ENCODE assay signal across 23 mouse cellular contexts in the genomic region with DNA sequence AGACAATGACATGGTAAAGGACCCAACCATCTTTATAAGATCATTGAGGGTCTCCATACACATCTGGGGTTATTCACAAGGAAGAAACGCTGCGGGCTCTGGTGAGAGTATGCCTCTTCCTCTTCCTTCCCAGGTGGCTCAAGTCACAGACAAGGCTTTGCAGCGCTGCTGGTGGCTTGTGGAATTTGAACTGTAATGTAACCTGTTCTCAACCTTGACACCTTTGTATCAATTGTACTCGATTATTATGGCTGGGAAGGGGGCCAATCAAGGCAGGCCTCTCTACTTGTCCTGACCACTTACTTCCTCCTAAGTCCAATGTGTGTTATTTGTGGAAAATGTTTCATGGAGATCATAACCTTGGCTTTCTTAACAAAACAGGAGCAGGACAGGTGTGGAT. TPM values are rescaled to one million over a fixed set of nuclear protein-coding genes. Genes with fewer than 3 reads are reported as not detected.
DNase-seq lines count a peak whose midpoint lies in the region; ATAC-seq and TF ChIP-seq lines count a peak whose summit lies in the region.
"Had no signal": no experiment of that assay in that cellular context is flagged by ENCODE, and none has a peak within 500 bp of the region (broad histone marks: within the 10 kb centered on the region; RNA-seq: fewer than 3 reads in every experiment).

No protein-coding gene starts in this region.

- peak; percentile 21 for DNase-seq in heart, adult 11 months
- no peak for DNase-seq in heart, postnatal 14 days
- DNase-seq in midbrain, embryonic 11.5 days (ENCODE audit: low spot score, missing footprints): no peak
- DNase-seq in testis, postnatal 14 days (ENCODE audit: low spot score): no peak
- DNase-seq: adrenal gland, adult 8-10 months; adrenal gland, postnatal 14 days; adrenal gland, postnatal 36 days; B cell, adult 2 months; cerebellum, adult 11-12 months; cerebellum, adult 2 months; cerebellum, adult 9-10 months; cerebellum, postnatal 10 days; cerebellum, postnatal 25 days had no signal

- peak; percentile 77 for ATAC-seq in intestine, postnatal 0 days
- ATAC-seq in midbrain, embryonic 11.5 days (ENCODE audit: low FRiP score): no peak
- ATAC-seq: activated CD4-positive, CD25-positive, alpha-beta regulatory T cell, adult 4 months; CD4-positive, CD25-positive, alpha-beta regulatory T cell, adult 4 months; forebrain, embryonic 13.5 days; forebrain, embryonic 15.5 days; Patski had no signal

- no peaks in the 10 kb centered on the region for H3K27me3 ChIP-seq in intestine, postnatal 0 days (replicated peaks; ENCODE audit: control insufficient read depth, insufficient read depth, low read length)
- no peaks in the 10 kb centered on the region for H3K27me3 ChIP-seq in midbrain, embryonic 11.5 days (ENCODE audit: control insufficient read depth, insufficient read depth, low read length)
- H3K27me3 ChIP-seq: CH12.LX; embryonic facial prominence, embryonic 12.5 days; forebrain, embryonic 13.5 days; forebrain, embryonic 15.5 days; Patski had no signal

- no peak overlapping the region for H3K4me2 ChIP-seq in intestine, postnatal 0 days (replicated peaks; ENCODE audit: low read depth)
- H3K4me2 ChIP-seq in midbrain, embryonic 11.5 days: no peak overlapping the region
- H3K4me2 ChIP-seq: embryonic facial prominence, embryonic 12.5 days; forebrain, embryonic 13.5 days; forebrain, embryonic 15.5 days had no signal

- intact Hi-C loops in heart, postnatal 14 days (cut with DNase I): no loop called here

- H3K9me3 ChIP-seq in intestine, postnatal 0 days (ENCODE audit: control insufficient read depth): no peaks in the 10 kb centered on the region
- H3K9me3 ChIP-seq in midbrain, embryonic 11.5 days (ENCODE audit: control insufficient read depth, low read length): no peaks in the 10 kb centered on the region
- H3K9me3 ChIP-seq: embryonic facial prominence, embryonic 10.5 days; embryonic facial prominence, embryonic 12.5 days; forebrain, embryonic 13.5 days; forebrain, embryonic 15.5 days; G1E had no signal

- 43% methylated on average over 4 of the region's 4 CpGs for WGBS in intestine, postnatal 0 days
- WGBS in midbrain, embryonic 11.5 days: 88% methylated on average over 4 of the region's 4 CpGs

- peak overlapping the region; percentile 60 for H3K27ac ChIP-seq in intestine, postnatal 0 days (ENCODE audit: low read depth, low read length)
- H3K27ac ChIP-seq in midbrain, embryonic 11.5 days (ENCODE audit: low read depth, low read length): no peak overlapping the region
- H3K27ac ChIP-seq: embryonic facial prominence, embryonic 10.5 days; embryonic facial prominence, embryonic 12.5 days; forebrain, embryonic 13.5 days; forebrain, embryonic 15.5 days had no signal

- 0 out of 2 replicates have a peak, but pooled peaks cover 8% of the 10 kb centered on the region for H3K4me1 ChIP-seq in intestine, postnatal 0 days (replicated peaks; ENCODE audit: control insufficient read depth, insufficient read depth, low read length)
- no peaks in the 10 kb centered on the region for H3K4me1 ChIP-seq in midbrain, embryonic 11.5 days (ENCODE audit: control insufficient read depth, insufficient read depth, low read length)
- H3K4me1 ChIP-seq: embryonic facial prominence, embryonic 10.5 days; embryonic facial prominence, embryonic 12.5 days; forebrain, embryonic 13.5 days; forebrain, embryonic 15.5 days had no signal

- no peak for TF ChIP-seq CTCF in intestine, postnatal 0 days (IDR thresholded peaks at IDR 0.05; ENCODE audit: low read depth)

- H3K4me3 ChIP-seq in intestine, postnatal 0 days (ENCODE audit: low read depth, low read length): no peak overlapping the region
- no peak overlapping the region for H3K4me3 ChIP-seq in midbrain, embryonic 11.5 days (ENCODE audit: low read depth, low read length)
- H3K4me3 ChIP-seq: embryonic facial prominence, embryonic 10.5 days; embryonic facial prominence, embryonic 12.5 days; forebrain, embryonic 13.5 days; forebrain, embryonic 15.5 days had no signal

- H3K9ac ChIP-seq in intestine, postnatal 0 days (ENCODE audit: low read depth, low read length): no peak overlapping the region
- no peak overlapping the region for H3K9ac ChIP-seq in midbrain, embryonic 11.5 days (ENCODE audit: low read length)
- H3K9ac ChIP-seq: embryonic facial prominence, embryonic 12.5 days; forebrain, embryonic 13.5 days; forebrain, embryonic 15.5 days had no signal

- H3K36me3 ChIP-seq in intestine, postnatal 0 days (ENCODE audit: control insufficient read depth, insufficient read depth): no peaks in the 10 kb centered on the region
- H3K36me3 ChIP-seq in midbrain, embryonic 11.5 days (ENCODE audit: control insufficient read depth, insufficient read depth, low read length): no peaks in the 10 kb centered on the region
- H3K36me3 ChIP-seq: embryonic facial prominence, embryonic 10.5 days; embryonic facial prominence, embryonic 12.5 days; forebrain, embryonic 15.5 days; G1E had no signal

RNA-seq across cellular contexts. Expression of a gene that starts 30.1 kb away (rescaled TPM):
- 10 to 100 TPM; 33.4 to 41.6 TPM for total RNA-seq in heart, postnatal 14 days (2021)
- 7.9 and 11.3 TPM in 2 replicates for polyA plus RNA-seq in intestine, postnatal 0 days (2015; fragmentation: Nextera tagmentation; extraction: Ambion mirVana)
- polyA plus RNA-seq in midbrain, embryonic 11.5 days (2014; fragmentation: Nextera tagmentation; extraction: Ambion mirVana): 19.9 and 21.2 TPM in 2 replicates
